Mouse (Mus musculus) limb, embryonic 12.5 days (tissue): Measurements from ENCODE around the gene Gm28042. TPM values are rescaled to one million over a fixed set of nuclear protein-coding genes. Genes with fewer than 3 reads are reported as not detected.

ENCODE experiments used
- ATAC-seq: fragments of 200-750 bp; cut with Nextera tagmentation; 2 replicates; pipeline ENCODE4 v1.8.0; 2017; ENCODE audit warnings: low read depth, moderate TSS enrichment; ENCODE audit not compliant: insufficient number of reproducible peaks, insufficient read depth, low FRiP score, low TSS enrichment
- H3K27ac ChIP-seq: fragments of 300-500 bp; sonication (generic); 2 replicates; pipeline ENCODE4 v1.5.1; 2016; ENCODE audit warnings: mild to moderate bottlenecking, moderate library complexity
- H3K27me3 ChIP-seq: fragments of 300-500 bp; sonication (generic); 2 replicates; pipeline ENCODE4 v1.6.1; 2016; ENCODE audit warnings: mild to moderate bottlenecking, moderate library complexity
- H3K36me3 ChIP-seq: fragments of 300-500 bp; sonication (generic); 2 replicates; pipeline ENCODE4 v1.6.1; 2016; ENCODE audit warnings: mild to moderate bottlenecking, moderate library complexity
- H3K4me1 ChIP-seq: fragments of 300-500 bp; sonication (generic); replicated peaks from 2 replicates; pipeline ENCODE4 v1.6.1; 2016
- H3K4me2 ChIP-seq: fragments of 300-500 bp; sonication (generic); 2 replicates; pipeline ENCODE4 v1.6.1; 2016; ENCODE audit warnings: mild to moderate bottlenecking, moderate library complexity
- H3K4me3 ChIP-seq: fragments of 300-500 bp; sonication (generic); replicated peaks from 2 replicates; pipeline ENCODE4 v1.5.1; 2016; ENCODE audit warnings: mild to moderate bottlenecking
- H3K9ac ChIP-seq: fragments of 300-500 bp; sonication (generic); replicated peaks from 2 replicates; pipeline ENCODE4 v1.6.1; 2016; ENCODE audit warnings: mild to moderate bottlenecking, moderate library complexity
- H3K9me3 ChIP-seq: fragments of 300-500 bp; sonication (generic); 2 replicates; pipeline ENCODE4 v1.6.1; 2016; ENCODE audit warnings: mild to moderate bottlenecking, moderate library complexity
- WGBS: fragments of 180-500 bp; shearing (Covaris S2); methylation state at CpG from one replicate; pipeline ENCODE4 v1.1.7; 2016; 5-methylcytosine and 5-hydroxymethylcytosine counted together
- polyA plus RNA-seq: library from polyadenylated mRNA; unstranded; fragments of >200 nt; fragmentation: Nextera tagmentation; extraction: Ambion mirVana; gene quantifications from 2 replicates; pipeline ENCODE4 v1.2.1, GENCODE M21; 2016

Gene Gm28042
- polyA plus RNA-seq, 1 experiment from 2014 or later = 5.0 TPM

GRCm38 (mm10) chr2:119995391-119996281 is 31.7 kb upstream of the Gm28042 start:
- peak overlapping the region; percentile 26; the same call in 1 of the 2 replicates for H3K4me2 ChIP-seq
- H3K9me3 ChIP-seq = no peaks in the 10 kb centered on the region
- 23% methylated on average over 9 of the region's 9 CpGs for WGBS
- H3K27me3 ChIP-seq = no peaks in the 10 kb centered on the region
- peaks cover 24% of the 10 kb centered on the region for H3K4me1 ChIP-seq
- H3K36me3 ChIP-seq = peaks cover 14% of the 10 kb centered on the region
- H3K27ac ChIP-seq = peak overlapping the region; percentile 92
- H3K9ac ChIP-seq = peak overlapping the region; percentile 27; the same call in 1 of the 2 replicates
- peak; percentile 60 for ATAC-seq
- no peak overlapping the region for H3K4me3 ChIP-seq

- WGBS = 85% methylated on average over 4 of the region's 4 CpGs
- H3K4me1 ChIP-seq = peaks cover 31% of the 10 kb centered on the region
- no peak overlapping the region for H3K4me3 ChIP-seq
- H3K27me3 ChIP-seq = no peaks in the 10 kb centered on the region
- peaks cover 23% of the 10 kb centered on the region for H3K36me3 ChIP-seq
- H3K4me2 ChIP-seq = no peak overlapping the region
- H3K27ac ChIP-seq = no peak overlapping the region
- no peaks in the 10 kb centered on the region for H3K9me3 ChIP-seq
- no peak for ATAC-seq
- H3K9ac ChIP-seq = no peak overlapping the region
Measured at GRCm38 (mm10) chr2:119997354-119997753, 29.9 kb upstream of the Gm28042 start.

GRCm38 (mm10) chr2:119999731-120000130 is 27.6 kb upstream of the Gm28042 start:
- H3K27ac ChIP-seq = no peak overlapping the region
- H3K9ac ChIP-seq = no peak overlapping the region
- no peak for ATAC-seq
- no peaks in the 10 kb centered on the region for H3K9me3 ChIP-seq
- no peak overlapping the region for H3K4me2 ChIP-seq
- 97% methylated on average over 2 of the region's 2 CpGs for WGBS
- peaks cover 27% of the 10 kb centered on the region for H3K36me3 ChIP-seq
- peaks cover 30% of the 10 kb centered on the region for H3K4me1 ChIP-seq
- no peaks in the 10 kb centered on the region for H3K27me3 ChIP-seq
- no peak overlapping the region for H3K4me3 ChIP-seq

- Histone ChIP-seq H3K36me3 (peaks cover 28% of the 10 kb centered on the region), H3K4me3 (no peak overlapping the region), H3K4me1 (peaks cover 17% of the 10 kb centered on the region), H3K27me3 (no peaks in the 10 kb centered on the region), H3K4me2 (no peak overlapping the region), H3K9me3 (no peaks in the 10 kb centered on the region), H3K27ac (peak overlapping the region; percentile 62), H3K9ac (no peak overlapping the region)
- WGBS = 73% methylated on average over 3 of the region's 3 CpGs
- ATAC-seq = 0 out of 2 replicates have a peak, but pooled peaks have one; percentile 20
Measured at GRCm38 (mm10) chr2:120000882-120001584, 26.3 kb upstream of the Gm28042 start.

- Histone ChIP-seq H3K4me2 (no peak overlapping the region), H3K4me3 (no peak overlapping the region), H3K4me1 (peaks cover 8% of the 10 kb centered on the region), H3K9ac (no peak overlapping the region), H3K36me3 (peaks cover 28% of the 10 kb centered on the region), H3K9me3 (no peaks in the 10 kb centered on the region), H3K27me3 (no peaks in the 10 kb centered on the region), H3K27ac (no peak overlapping the region)
- ATAC-seq = no peak
- WGBS = 79% methylated on average over 4 of the region's 4 CpGs
Measured at GRCm38 (mm10) chr2:120001956-120002355, 25.3 kb upstream of the Gm28042 start.

- no peak for ATAC-seq
- peaks cover 22% of the 10 kb centered on the region for H3K36me3 ChIP-seq
- H3K9me3 ChIP-seq = no peaks in the 10 kb centered on the region
- no peaks in the 10 kb centered on the region for H3K27me3 ChIP-seq
- H3K4me2 ChIP-seq = no peak overlapping the region
- no peak overlapping the region for H3K9ac ChIP-seq
- H3K4me3 ChIP-seq = no peak overlapping the region
- H3K4me1 ChIP-seq = peaks cover 8% of the 10 kb centered on the region
- H3K27ac ChIP-seq = no peak overlapping the region
- 94% methylated on average over 2 of the region's 2 CpGs for WGBS
Measured at GRCm38 (mm10) chr2:120003970-120004369, 23.3 kb upstream of the Gm28042 start.

- ATAC-seq = no peak
- WGBS = 94% methylated on average over 7 of the region's 7 CpGs
- no peak overlapping the region for H3K4me3 ChIP-seq
- no peaks in the 10 kb centered on the region for H3K27me3 ChIP-seq
- H3K9me3 ChIP-seq = no peaks in the 10 kb centered on the region
- no peak overlapping the region for H3K9ac ChIP-seq
- no peak overlapping the region for H3K27ac ChIP-seq
- 0 out of 2 replicates have a peak, but pooled peaks cover 5% of the 10 kb centered on the region for H3K36me3 ChIP-seq
- H3K4me1 ChIP-seq = no peaks in the 10 kb centered on the region; the same call in 1 of the 2 replicates
- no peak overlapping the region for H3K4me2 ChIP-seq
Measured at GRCm38 (mm10) chr2:120006696-120007095, 20.6 kb upstream of the Gm28042 start.

GRCm38 (mm10) chr2:120007680-120008210 is 19.5 kb upstream of the Gm28042 start:
- Histone ChIP-seq H3K36me3 (peaks cover 8% of the 10 kb centered on the region; the same call in 1 of the 2 replicates), H3K9me3 (no peaks in the 10 kb centered on the region), H3K4me1 (no peaks in the 10 kb centered on the region), H3K27ac (no peak overlapping the region), H3K4me2 (no peak overlapping the region), H3K9ac (no peak overlapping the region), H3K4me3 (no peak overlapping the region), H3K27me3 (no peaks in the 10 kb centered on the region)
- no peak for ATAC-seq
- 79% methylated on average over 4 of the region's 4 CpGs for WGBS

- Histone ChIP-seq H3K27me3 (no peaks in the 10 kb centered on the region), H3K4me2 (no peak overlapping the region), H3K9ac (no peak overlapping the region), H3K4me3 (no peak overlapping the region), H3K27ac (no peak overlapping the region), H3K4me1 (no peaks in the 10 kb centered on the region), H3K9me3 (no peaks in the 10 kb centered on the region), H3K36me3 (peaks cover 17% of the 10 kb centered on the region)
- ATAC-seq = no peak
- 66% methylated on average over 4 of the region's 4 CpGs for WGBS
Measured at GRCm38 (mm10) chr2:120008672-120009071, 18.6 kb upstream of the Gm28042 start.

- H3K27me3 ChIP-seq = no peaks in the 10 kb centered on the region
- no peaks in the 10 kb centered on the region for H3K9me3 ChIP-seq
- H3K27ac ChIP-seq = no peak overlapping the region
- H3K4me2 ChIP-seq = no peak overlapping the region
- no peaks in the 10 kb centered on the region for H3K4me1 ChIP-seq
- peaks cover 32% of the 10 kb centered on the region for H3K36me3 ChIP-seq
- 80% methylated on average over 8 of the region's 8 CpGs for WGBS
- no peak overlapping the region for H3K4me3 ChIP-seq
- ATAC-seq = peak; percentile 20; the same call in 1 of the 2 replicates
- no peak overlapping the region for H3K9ac ChIP-seq
Measured at GRCm38 (mm10) chr2:120011462-120012200, 15.7 kb upstream of the Gm28042 start.
